Mouse (Mus musculus) monocyte, adult 5-6 weeks (primary cell): ENCODE measurements around the gene Slc25a13. TPM values are rescaled to one million over a fixed set of nuclear protein-coding genes. Genes with fewer than 3 reads are reported as not detected.
"Not testable (repeated sequence)": the region's sequence is repeated elsewhere in the genome, so short reads cannot be mapped to it uniquely, and the experiment has no call there.

Experiments
- ATAC-seq: fragments of 153-309, 156-312 bp; replicated peaks from 2 replicates; pipeline ENCODE4 v1.8.0; 2017; ENCODE audit warnings: mild to moderate bottlenecking; ENCODE audit not compliant: low TSS enrichment, insufficient number of reproducible peaks, severe bottlenecking, poor library complexity, low FRiP score
- total RNA-seq: library from RNA; stranded (forward); fragments of 200-1000, 200-491, 200-594 nt; gene quantifications from 3 replicates; pipeline ENCODE4 v1.2.3, GENCODE M21; 2017

Slc25a13 gene
- total RNA-seq, 1 experiment from 2014 or later, result 5.8 TPM

GRCm38 (mm10) chr6:6178341-6178740, 38.6 kb downstream of the Slc25a13 start:
- not testable (repeated sequence) for ATAC-seq

GRCm38 (mm10) chr6:6175350-6175971, 41.5 kb downstream of the Slc25a13 start:
- no peak for ATAC-seq

GRCm38 (mm10) chr6:6173935-6174561, 42.9 kb downstream of the Slc25a13 start:
- no peak for ATAC-seq

- ATAC-seq, result no peak
These were observed 43.6 kb downstream of the Slc25a13 start for GRCm38 (mm10) chr6:6173166-6173934.

GRCm38 (mm10) chr6:6168566-6169134, 48.3 kb downstream of the Slc25a13 start:
- no peak for ATAC-seq

GRCm38 (mm10) chr6:6167339-6168126, 49.4 kb downstream of the Slc25a13 start:
- no peak for ATAC-seq

- ATAC-seq, result no peak
These were observed 53.9 kb downstream of the Slc25a13 start for GRCm38 (mm10) chr6:6162993-6163623.

- ATAC-seq, result no peak
These were observed 54.8 kb downstream of the Slc25a13 start for GRCm38 (mm10) chr6:6162146-6162545.

- ATAC-seq, result no peak; the same call in 1 of the 2 replicates
These were observed 56.1 kb downstream of the Slc25a13 start for GRCm38 (mm10) chr6:6160645-6161426.

- ATAC-seq, result no peak
These were observed 57.6 kb downstream of the Slc25a13 start for GRCm38 (mm10) chr6:6159221-6159859.

GRCm38 (mm10) chr6:6153426-6153825, 63.5 kb downstream of the Slc25a13 start:
- ATAC-seq, result no peak

GRCm38 (mm10) chr6:6150811-6151210, 66.2 kb downstream of the Slc25a13 start:
- ATAC-seq, result no peak

- ATAC-seq, result no peak
These were observed 67.2 kb downstream of the Slc25a13 start for GRCm38 (mm10) chr6:6149751-6150150.

- no peak for ATAC-seq
These were observed 67.6 kb downstream of the Slc25a13 start for GRCm38 (mm10) chr6:6149329-6149728.

GRCm38 (mm10) chr6:6145412-6145811, 71.6 kb downstream of the Slc25a13 start:
- no peak for ATAC-seq

- ATAC-seq, result no peak
These were observed 73.4 kb downstream of the Slc25a13 start for GRCm38 (mm10) chr6:6143525-6143924.

GRCm38 (mm10) chr6:6140370-6140769, 76.6 kb downstream of the Slc25a13 start:
- ATAC-seq, result no peak
